Mouse (Mus musculus): ENCODE measurements around the gene Plekha6. TPM values are rescaled to one million over a fixed set of nuclear protein-coding genes. Genes with fewer than 3 reads are reported as not detected.

Plekha6 gene
- polyA plus RNA-seq, 1 experiment, result 104 TPM

- TF ChIP-seq CTCF (IDR thresholded peaks at IDR 0.05; ENCODE audit: extremely low read depth, insufficient read length, insufficient replicate concordance, low read depth, low read length), result no peak
- no peak for TF ChIP-seq POLR2A (IDR thresholded peaks at IDR 0.05; ENCODE audit: low read depth, low read length)
Observed at GRCm38 (mm10) chr1:133231523-133232193, 67.6 kb downstream of the Plekha6 start.

DNA sequence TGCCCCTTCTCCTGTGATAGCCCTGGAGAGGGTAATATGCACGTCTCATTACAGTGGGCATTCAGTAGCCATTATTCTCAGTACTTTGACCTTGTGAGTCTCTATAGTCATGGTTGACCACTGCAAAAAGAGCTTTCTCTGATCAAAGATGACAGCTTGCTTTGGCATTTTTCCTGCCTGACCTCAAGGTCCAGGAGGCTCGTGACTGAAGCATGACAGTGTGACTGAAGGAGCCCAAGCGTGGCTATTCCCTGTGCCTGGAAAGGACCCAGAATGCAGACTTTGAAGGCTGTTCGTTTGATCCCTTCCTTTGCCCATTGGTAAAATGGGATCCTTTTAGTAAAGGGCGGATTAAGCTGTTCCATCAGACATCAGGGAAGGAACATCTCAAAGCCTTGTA lies 71.9 kb downstream of the Plekha6 start:
- WGBS, result 85% methylated on average over 5 of the region's 5 CpGs
- Histone ChIP-seq H3K4me1 (ENCODE audit: control insufficient read depth, insufficient read depth, insufficient read length, low read length) (peaks cover 34% of the 10 kb centered on the region; the same call in 1 of the 2 replicates), H3K4me3 (ENCODE audit: low read depth, low read length) (no peak overlapping the region), H3K27ac (ENCODE audit: insufficient read depth, low read depth, low read length) (no peak overlapping the region; the same call in 1 of the 2 replicates), H3K36me3 (ENCODE audit: control insufficient read depth, insufficient read depth, low read length) (0 out of 2 replicates have a peak, but pooled peaks cover 2% of the 10 kb centered on the region), H3K27me3 (ENCODE audit: control insufficient read depth, insufficient read depth, low read length) (no peaks in the 10 kb centered on the region)
- TF ChIP-seq CTCF (IDR thresholded peaks at IDR 0.05; ENCODE audit: extremely low read depth, insufficient read length, insufficient replicate concordance, low read depth, low read length) (no peak), POLR2A (IDR thresholded peaks at IDR 0.05; ENCODE audit: low read depth, low read length) (no peak)

More at GRCm38 (mm10) chr1:133231523-133232193, 67.6 kb downstream of the Plekha6 start:
- Histone ChIP-seq H3K36me3 (ENCODE audit: control insufficient read depth, insufficient read depth, low read length) (no peaks in the 10 kb centered on the region), H3K27me3 (ENCODE audit: control insufficient read depth, insufficient read depth, low read length) (no peaks in the 10 kb centered on the region), H3K27ac (ENCODE audit: insufficient read depth, low read depth, low read length) (no peak overlapping the region), H3K4me3 (ENCODE audit: low read depth, low read length) (no peak overlapping the region), H3K4me1 (ENCODE audit: control insufficient read depth, insufficient read depth, insufficient read length, low read length) (peaks cover 30% of the 10 kb centered on the region)
- 64% methylated on average over 7 of the region's 7 CpGs for WGBS

- Histone ChIP-seq H3K27ac (ENCODE audit: insufficient read depth, low read depth, low read length) (peak overlapping the region; percentile 40), H3K36me3 (ENCODE audit: control insufficient read depth, insufficient read depth, low read length) (0 out of 2 replicates have a peak, but pooled peaks cover 2% of the 10 kb centered on the region), H3K4me3 (ENCODE audit: low read depth, low read length) (no peak overlapping the region), H3K27me3 (ENCODE audit: control insufficient read depth, insufficient read depth, low read length) (no peaks in the 10 kb centered on the region), H3K4me1 (ENCODE audit: control insufficient read depth, insufficient read depth, insufficient read length, low read length) (peaks cover 35% of the 10 kb centered on the region)
- 18% methylated on average over 8 of the region's 8 CpGs for WGBS
- TF ChIP-seq CTCF (IDR thresholded peaks at IDR 0.05; ENCODE audit: extremely low read depth, insufficient read length, insufficient replicate concordance, low read depth, low read length) (no peak), POLR2A (IDR thresholded peaks at IDR 0.05; ENCODE audit: low read depth, low read length) (no peak)
Observed at GRCm38 (mm10) chr1:133236693-133237440, 72.9 kb downstream of the Plekha6 start.

GRCm38 (mm10) chr1:133237670-133238069 lies 73.7 kb downstream of the Plekha6 start:
- H3K27ac ChIP-seq (ENCODE audit: insufficient read depth, low read depth, low read length), result peak overlapping the region; percentile 18
- WGBS, result 19% methylated on average over 11 of the region's 11 CpGs

DNA sequence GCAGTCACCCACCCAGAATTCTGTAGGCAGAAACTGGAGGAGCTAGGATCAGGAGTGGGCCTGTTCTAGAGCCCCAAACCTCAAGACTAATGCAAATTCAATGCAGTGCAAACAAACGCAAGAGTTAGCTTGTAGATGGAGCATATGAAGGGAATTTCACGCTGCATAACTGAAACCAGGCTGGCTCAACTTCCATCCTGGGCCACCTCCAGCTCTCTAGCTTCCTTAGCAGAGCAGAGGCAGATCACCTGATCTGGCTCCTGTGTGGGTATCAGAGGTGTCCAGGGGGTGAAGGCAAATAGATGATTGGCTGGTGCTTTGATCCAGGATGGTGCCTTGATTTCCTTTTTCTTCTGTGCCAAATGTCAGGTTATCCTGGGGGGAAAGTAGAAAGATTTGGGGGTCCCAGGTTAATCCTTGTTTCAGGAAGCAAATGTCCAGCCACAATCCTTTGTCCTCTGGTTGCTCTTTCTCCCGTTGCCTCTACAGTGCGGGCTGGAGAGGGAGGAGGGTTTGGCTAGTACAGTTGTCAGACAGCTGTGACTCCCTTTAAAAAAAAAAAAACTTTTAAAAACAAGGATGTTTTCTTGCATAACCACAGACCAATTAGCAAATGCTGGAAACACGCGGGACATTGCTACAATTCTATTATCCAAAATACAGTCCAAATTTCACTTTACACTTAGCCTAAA lies 75.3 kb downstream of the Plekha6 start:
- no peak overlapping the region for H3K4me3 ChIP-seq (ENCODE audit: low read depth, low read length)
- TF ChIP-seq POLR2A (IDR thresholded peaks at IDR 0.05; ENCODE audit: low read depth, low read length), result no peak
- TF ChIP-seq CTCF (IDR thresholded peaks at IDR 0.05; ENCODE audit: extremely low read depth, insufficient read length, insufficient replicate concordance, low read depth, low read length), result no peak
- peak overlapping the region; percentile 65 for H3K27ac ChIP-seq (ENCODE audit: insufficient read depth, low read depth, low read length)
- H3K4me1 ChIP-seq (ENCODE audit: control insufficient read depth, insufficient read depth, insufficient read length, low read length), result peaks cover 37% of the 10 kb centered on the region
- 0 out of 2 replicates have a peak, but pooled peaks cover 2% of the 10 kb centered on the region for H3K36me3 ChIP-seq (ENCODE audit: control insufficient read depth, insufficient read depth, low read length)
- 52% methylated on average over 6 of the region's 6 CpGs for WGBS
- H3K27me3 ChIP-seq (ENCODE audit: control insufficient read depth, insufficient read depth, low read length), result no peaks in the 10 kb centered on the region

More at GRCm38 (mm10) chr1:133237670-133238069, 73.7 kb downstream of the Plekha6 start:
- Histone ChIP-seq H3K4me3 (ENCODE audit: low read depth, low read length) (no peak overlapping the region), H3K4me1 (ENCODE audit: control insufficient read depth, insufficient read depth, insufficient read length, low read length) (peaks cover 35% of the 10 kb centered on the region), H3K36me3 (ENCODE audit: control insufficient read depth, insufficient read depth, low read length) (0 out of 2 replicates have a peak, but pooled peaks cover 2% of the 10 kb centered on the region), H3K27me3 (ENCODE audit: control insufficient read depth, insufficient read depth, low read length) (no peaks in the 10 kb centered on the region)
- TF ChIP-seq CTCF (IDR thresholded peaks at IDR 0.05; ENCODE audit: extremely low read depth, insufficient read length, insufficient replicate concordance, low read depth, low read length), result no peak
- TF ChIP-seq POLR2A (IDR thresholded peaks at IDR 0.05; ENCODE audit: low read depth, low read length), result no peak

DNA sequence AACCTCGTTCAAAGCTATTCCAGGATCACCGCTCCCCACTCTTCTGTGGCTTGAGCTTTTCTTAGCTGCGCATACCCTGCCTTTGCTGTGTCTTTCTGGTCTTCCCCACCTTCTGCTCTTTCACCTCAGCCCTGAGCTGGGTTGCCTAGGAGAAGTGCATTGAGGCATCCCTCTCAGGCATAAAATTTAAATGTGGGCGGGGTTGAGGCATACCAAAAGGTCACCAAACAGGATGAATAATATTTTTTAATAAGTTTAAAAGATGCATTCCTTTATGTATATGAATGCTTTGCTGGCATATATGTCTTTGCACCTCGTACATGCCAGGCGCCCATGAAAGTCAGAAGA lies 75.8 kb downstream of the Plekha6 start:
- no peaks in the 10 kb centered on the region for H3K27me3 ChIP-seq (ENCODE audit: control insufficient read depth, insufficient read depth, low read length)
- TF ChIP-seq CTCF (IDR thresholded peaks at IDR 0.05; ENCODE audit: extremely low read depth, insufficient read length, insufficient replicate concordance, low read depth, low read length) (no peak), POLR2A (IDR thresholded peaks at IDR 0.05; ENCODE audit: low read depth, low read length) (no peak)
- H3K4me3 ChIP-seq (ENCODE audit: low read depth, low read length), result no peak overlapping the region
- 0 out of 2 replicates have a peak, but pooled peaks cover 2% of the 10 kb centered on the region for H3K36me3 ChIP-seq (ENCODE audit: control insufficient read depth, insufficient read depth, low read length)
- peaks cover 36% of the 10 kb centered on the region for H3K4me1 ChIP-seq (ENCODE audit: control insufficient read depth, insufficient read depth, insufficient read length, low read length)
- WGBS, result 79% methylated on average over 6 of the region's 6 CpGs
- no peak overlapping the region for H3K27ac ChIP-seq (ENCODE audit: insufficient read depth, low read depth, low read length)

All from small intestine, adult 2 months (tissue).